Mouse (Mus musculus) bone marrow macrophage, adult 2 months (primary cell): Measurements from ENCODE around the gene Tshz2.

Experiments
- CTCF ChIP-seq: IDR thresholded peaks from 2 replicates; pipeline ENCODE4 v1.5.1; 2012; ENCODE audit warnings: low read depth, mild to moderate bottlenecking, low read length, moderate library complexity
- POLR2A ChIP-seq: IDR thresholded peaks from 2 replicates; pipeline ENCODE4 v1.6.1; 2012; ENCODE audit warnings: mild to moderate bottlenecking, low read depth, low read length, borderline replicate concordance

GRCm38 (mm10) chr2:169811589-169811988, 178.8 kb downstream of the Tshz2 start:
- TF ChIP-seq CTCF = no peak
- no peak for TF ChIP-seq POLR2A
